Comparison of ENCODE assay signal across 15 mouse cellular contexts in the genomic region with DNA sequence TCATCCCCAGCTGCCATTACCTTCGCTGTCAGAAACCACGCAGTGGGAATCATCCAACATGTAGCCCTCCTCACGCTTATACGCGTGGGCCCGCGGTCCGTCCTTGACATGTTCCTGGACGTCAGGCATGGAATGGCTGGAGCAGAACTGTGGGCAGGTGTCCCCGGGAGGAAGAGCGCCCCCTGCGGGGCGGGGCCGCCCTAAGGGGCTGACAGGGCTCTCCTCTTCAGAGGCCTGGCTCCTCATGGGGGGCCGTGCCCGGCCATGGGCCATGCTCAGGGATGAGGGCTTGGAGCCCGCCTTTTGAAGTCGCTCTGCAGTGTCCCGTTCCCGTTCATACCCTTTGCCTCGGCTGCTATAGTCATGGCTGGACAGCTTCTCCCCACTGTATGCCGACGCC. TPM values are rescaled to one million over a fixed set of nuclear protein-coding genes. Genes with fewer than 3 reads are reported as not detected.
A peak's percentile ranks its signal among the peaks of the same experiment; 100 is the strongest.
DNase-seq lines count a peak whose midpoint lies in the region; ATAC-seq and TF ChIP-seq lines count a peak whose summit lies in the region.
"Had no signal": no experiment of that assay in that cellular context is flagged by ENCODE, and none has a peak within 500 bp of the region (broad histone marks: within the 10 kb centered on the region; RNA-seq: fewer than 3 reads in every experiment).

No protein-coding gene starts in this region.

- H3K9me3 ChIP-seq in kidney, embryonic 16.5 days (ENCODE audit: low read length), result no peaks in the 10 kb centered on the region
- no peaks in the 10 kb centered on the region for H3K9me3 ChIP-seq in liver, embryonic 14.5 days (ENCODE audit: control insufficient read depth, low read length)
- H3K9me3 ChIP-seq in forebrain, embryonic 12.5 days, result no peaks in the 10 kb centered on the region
- H3K9me3 ChIP-seq: midbrain, embryonic 10.5 days; neural tube, embryonic 15.5 days had no signal

- peak overlapping the region; percentile 75; the same call in 1 of the 2 replicates for H3K27ac ChIP-seq in kidney, embryonic 16.5 days (ENCODE audit: low read length)
- H3K27ac ChIP-seq in liver, embryonic 14.5 days, result no peak overlapping the region
- no peak overlapping the region for H3K27ac ChIP-seq in forebrain, embryonic 12.5 days
- H3K27ac ChIP-seq: neural tube, embryonic 15.5 days had no signal

- no peak for TF ChIP-seq EP300 in liver, embryonic 14.5 days (IDR thresholded peaks at IDR 0.05; ENCODE audit: low read depth)

- no peak for ATAC-seq in kidney, embryonic 16.5 days (ENCODE audit: low FRiP score, low TSS enrichment)
- no peak for ATAC-seq in liver, embryonic 14.5 days (ENCODE audit: insufficient read depth)
- no peak for ATAC-seq in forebrain, embryonic 12.5 days (ENCODE audit: low FRiP score)

- H3K27me3 ChIP-seq in kidney, embryonic 16.5 days (ENCODE audit: insufficient read depth, low read length), result no peaks in the 10 kb centered on the region
- peaks cover 5% of the 10 kb centered on the region; the same call in 1 of the 2 replicates for H3K27me3 ChIP-seq in liver, embryonic 14.5 days (ENCODE audit: control insufficient read depth, insufficient read depth, low read length)
- peaks cover 14% of the 10 kb centered on the region; the same call in 1 of the 2 replicates for H3K27me3 ChIP-seq in forebrain, embryonic 12.5 days
- H3K27me3 ChIP-seq: neural tube, embryonic 15.5 days had no signal

- 90% methylated on average over 23 of the region's 23 CpGs for WGBS in kidney, embryonic 16.5 days
- 86% methylated on average over 23 of the region's 23 CpGs for WGBS in liver, embryonic 14.5 days (ENCODE audit: insufficient replicate concordance)
- WGBS in forebrain, embryonic 12.5 days, result 93% methylated on average over 23 of the region's 23 CpGs

- H3K4me1 ChIP-seq in kidney, embryonic 16.5 days (ENCODE audit: insufficient read depth, low read length), result peaks cover 37% of the 10 kb centered on the region
- peaks cover 6% of the 10 kb centered on the region in 2 experiments; a peak in 2 of 4 replicates for H3K4me1 ChIP-seq in liver, embryonic 14.5 days (replicated peaks; ENCODE audit: control insufficient read depth in 2 of 2, insufficient read depth in 2 of 2, low read length in 1 of 2)
- peaks cover 19% of the 10 kb centered on the region for H3K4me1 ChIP-seq in forebrain, embryonic 12.5 days

- peak; percentile 50 for TF ChIP-seq CTCF in liver, embryonic 14.5 days (IDR thresholded peaks at IDR 0.05; ENCODE audit: low read depth)

- no peak overlapping the region for H3K9ac ChIP-seq in kidney, embryonic 16.5 days (replicated peaks; ENCODE audit: low read length)
- no peak overlapping the region for H3K9ac ChIP-seq in liver, embryonic 14.5 days (replicated peaks)
- no peak overlapping the region for H3K9ac ChIP-seq in forebrain, embryonic 12.5 days
- H3K9ac ChIP-seq: lung, embryonic 14.5 days; neural tube, embryonic 15.5 days had no signal

- no peaks in the 10 kb centered on the region for H3K36me3 ChIP-seq in kidney, embryonic 16.5 days (ENCODE audit: insufficient read depth, low read length)
- no peaks in the 10 kb centered on the region for H3K36me3 ChIP-seq in liver, embryonic 14.5 days (replicated peaks; ENCODE audit: control insufficient read depth, insufficient read depth, low read depth)
- H3K36me3 ChIP-seq in forebrain, embryonic 12.5 days (replicated peaks), result peaks cover 34% of the 10 kb centered on the region; the same call in 1 of the 2 replicates

- peak; percentile 63 for DNase-seq in cerebellum, adult 11-12 months
- DNase-seq in cerebellum, postnatal 10 days, result no peak
- DNase-seq in kidney, postnatal 36 days, result no peak
- peak; percentile 46 for DNase-seq in ES-CJ7 (ENCODE audit: low read depth, low spot score)
- DNase-seq in liver, embryonic 14.5 days (ENCODE audit: low read depth in 3 of 3, low spot score in 3 of 3), result no peak
- no peak for DNase-seq in gastrocnemius, postnatal 4 days (ENCODE audit: low spot score in 2 of 2)
- DNase-seq: heart, postnatal 10 days; kidney, postnatal 14 days; lung, embryonic 14.5 days; right cerebral cortex, postnatal 14 days had no signal

- H3K4me3 ChIP-seq in kidney, embryonic 16.5 days (ENCODE audit: low read length), result no peak overlapping the region
- H3K4me3 ChIP-seq in liver, embryonic 14.5 days (ENCODE audit: insufficient read depth in 1 of 2, low read depth in 2 of 2, low read length in 2 of 2), result no peak overlapping the region
- no peak overlapping the region for H3K4me3 ChIP-seq in forebrain, embryonic 12.5 days (replicated peaks)
- H3K4me3 ChIP-seq: midbrain, embryonic 10.5 days; neural tube, embryonic 15.5 days had no signal

- H3K4me2 ChIP-seq in kidney, embryonic 16.5 days (replicated peaks; ENCODE audit: low read depth, low read length), result no peak overlapping the region
- H3K4me2 ChIP-seq in liver, embryonic 14.5 days (ENCODE audit: low read depth), result no peak overlapping the region; the same call in 1 of the 2 replicates
- H3K4me2 ChIP-seq in forebrain, embryonic 12.5 days, result no peak overlapping the region
- H3K4me2 ChIP-seq: lung, embryonic 14.5 days; neural tube, embryonic 15.5 days had no signal

RNA-seq across cellular contexts. Expression of gene Apeh, which starts 11.7 kb away (rescaled TPM):
- polyA plus RNA-seq in kidney, embryonic 16.5 days (2015; fragmentation: Nextera tagmentation; extraction: Ambion mirVana), result 87.8 and 93.0 TPM in 2 replicates
- polyA plus RNA-seq in liver, embryonic 14.5 days (2012; rRNA removed), result 126 and 150 TPM in 2 replicates
- 153 and 172 TPM in 2 replicates for polyA plus RNA-seq in liver, embryonic 14.5 days (2014; fragmentation: Nextera tagmentation; extraction: Ambion mirVana)
- total RNA-seq in gastrocnemius, postnatal 4 days (2021), result 10 to 100 TPM; 47.7 to 51.5 TPM
- polyA plus RNA-seq in forebrain, embryonic 12.5 days (2016; fragmentation: Nextera tagmentation; extraction: Ambion mirVana), result 51.1 and 56.0 TPM in 2 replicates

RNA-seq across cellular contexts. Expression of gene Rnf123, which starts 22.9 kb away (rescaled TPM):
- 37.2 and 44.3 TPM in 2 replicates for polyA plus RNA-seq in kidney, embryonic 16.5 days (2015; fragmentation: Nextera tagmentation; extraction: Ambion mirVana)
- 139 and 146 TPM in 2 replicates for polyA plus RNA-seq in liver, embryonic 14.5 days (2012; rRNA removed)
- 88.2 and 102 TPM in 2 replicates for polyA plus RNA-seq in liver, embryonic 14.5 days (2014; fragmentation: Nextera tagmentation; extraction: Ambion mirVana)
- 10 to 100 TPM; 83.8 to 94.8 TPM for total RNA-seq in gastrocnemius, postnatal 4 days (2021)
- 36.9 and 41.2 TPM in 2 replicates for polyA plus RNA-seq in forebrain, embryonic 12.5 days (2016; fragmentation: Nextera tagmentation; extraction: Ambion mirVana)

RNA-seq across cellular contexts. Expression of gene Mst1, which starts 25.9 kb away (rescaled TPM):
- 0.10 and 0.21 TPM in 2 replicates for polyA plus RNA-seq in kidney, embryonic 16.5 days (2015; fragmentation: Nextera tagmentation; extraction: Ambion mirVana)
- 21.0 and 21.3 TPM in 2 replicates for polyA plus RNA-seq in liver, embryonic 14.5 days (2012; rRNA removed)
- polyA plus RNA-seq in liver, embryonic 14.5 days (2014; fragmentation: Nextera tagmentation; extraction: Ambion mirVana), result 24.1 and 29.7 TPM in 2 replicates
- total RNA-seq in gastrocnemius, postnatal 4 days (2021), result under 1 TPM in 1 of 2 experiments, not detected in 1; 0.36 TPM
- 0.27 and 0.41 TPM in 2 replicates for polyA plus RNA-seq in forebrain, embryonic 12.5 days (2016; fragmentation: Nextera tagmentation; extraction: Ambion mirVana)
- total RNA-seq: common myeloid progenitor, adult 5-6 weeks; heart, postnatal 10 days had no signal
- polyA plus RNA-seq: neural tube, embryonic 15.5 days had no signal

RNA-seq across cellular contexts. Expression of gene Amigo3, which starts 53.1 kb away (rescaled TPM):
- polyA plus RNA-seq in kidney, embryonic 16.5 days (2015; fragmentation: Nextera tagmentation; extraction: Ambion mirVana), result 2.9 and 3.3 TPM in 2 replicates
- 0.51 and 0.75 TPM in 2 replicates for polyA plus RNA-seq in liver, embryonic 14.5 days (2012; rRNA removed)
- polyA plus RNA-seq in liver, embryonic 14.5 days (2014; fragmentation: Nextera tagmentation; extraction: Ambion mirVana), result 0.89 and 1.4 TPM in 2 replicates
- 1 to 10 TPM; 3.2 to 3.4 TPM for total RNA-seq in gastrocnemius, postnatal 4 days (2021)
- polyA plus RNA-seq in forebrain, embryonic 12.5 days (2016; fragmentation: Nextera tagmentation; extraction: Ambion mirVana), result 3.6 and 3.8 TPM in 2 replicates

RNA-seq across cellular contexts. Expression of gene Gmppb, which starts 57.0 kb away (rescaled TPM):
- 30.9 and 32.4 TPM in 2 replicates for polyA plus RNA-seq in kidney, embryonic 16.5 days (2015; fragmentation: Nextera tagmentation; extraction: Ambion mirVana)
- 6.7 and 12.9 TPM in 2 replicates for polyA plus RNA-seq in liver, embryonic 14.5 days (2012; rRNA removed)
- 14.3 and 15.5 TPM in 2 replicates for polyA plus RNA-seq in liver, embryonic 14.5 days (2014; fragmentation: Nextera tagmentation; extraction: Ambion mirVana)
- total RNA-seq in gastrocnemius, postnatal 4 days (2021), result 10 to 100 TPM; 18.2 to 20.6 TPM
- polyA plus RNA-seq in forebrain, embryonic 12.5 days (2016; fragmentation: Nextera tagmentation; extraction: Ambion mirVana), result 18.2 and 19.3 TPM in 2 replicates

Comparison
In these comparisons a context has a peak if more than half of its experiments do, and no peak if none do; other contexts are left out.
1. DNase-seq: peak in cerebellum, adult 11-12 months (single experiment) and ES-CJ7 (single experiment); none in cerebellum, postnatal 10 days (0 of 2), kidney, postnatal 36 days (0 of 2), liver, embryonic 14.5 days (0 of 3) and gastrocnemius, postnatal 4 days (0 of 2).
2. RNA of gene Mst1, which starts 25.9 kb away (polyA plus RNA-seq): 21.0 to 29.7 TPM in liver, embryonic 14.5 days; 0.27 to 0.41 TPM in forebrain, embryonic 12.5 days and 0.10 to 0.21 TPM in kidney, embryonic 16.5 days; every median in the first group is over 10 times any median in the second.